Comparison of ENCODE assay signal across 9 mouse cellular contexts in the genomic region with DNA sequence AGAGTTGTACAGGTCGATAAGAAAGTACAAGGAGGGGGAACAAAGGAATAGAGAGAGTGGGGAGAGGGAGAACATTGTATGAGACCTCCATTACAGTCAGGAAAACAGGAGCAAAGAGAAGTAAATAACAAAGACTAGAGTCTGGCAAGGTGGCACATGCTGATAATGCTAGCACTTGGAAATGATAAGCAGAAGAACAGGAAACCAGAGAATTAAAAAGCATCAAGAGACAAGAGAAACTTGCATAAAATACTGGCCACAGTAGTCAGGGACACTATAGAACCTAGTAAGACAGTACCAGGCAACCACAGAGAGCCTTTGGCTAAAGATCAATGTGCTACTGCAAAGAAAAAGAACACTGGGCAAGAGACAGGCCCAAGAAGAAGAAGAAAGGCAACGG. TPM values are rescaled to one million over a fixed set of nuclear protein-coding genes. Genes with fewer than 3 reads are reported as not detected.
DNase-seq lines count a peak whose midpoint lies in the region; ATAC-seq and TF ChIP-seq lines count a peak whose summit lies in the region.
"Had no signal": no experiment of that assay in that cellular context is flagged by ENCODE, and none has a peak within 500 bp of the region (broad histone marks: within the 10 kb centered on the region; RNA-seq: fewer than 3 reads in every experiment).

No protein-coding gene starts in this region.

- no peaks in the 10 kb centered on the region for H3K27me3 ChIP-seq in kidney, adult 2 months (replicated peaks; ENCODE audit: control insufficient read depth, insufficient read depth, low read length)
- no peaks in the 10 kb centered on the region for H3K27me3 ChIP-seq in hindbrain, embryonic 16.5 days (replicated peaks; ENCODE audit: control insufficient read depth, insufficient read depth, low read length)
- no peaks in the 10 kb centered on the region for H3K27me3 ChIP-seq in midbrain, embryonic 14.5 days (ENCODE audit: control insufficient read depth, insufficient read depth, low read length)
- H3K27me3 ChIP-seq: Patski had no signal

- TF ChIP-seq CTCF in kidney, adult 2 months (conservative IDR thresholded peaks at IDR 0.05; ENCODE audit: insufficient read depth, insufficient read length, low read depth, low read length), result no peak

- no peaks in the 10 kb centered on the region for H3K4me1 ChIP-seq in kidney, adult 2 months (ENCODE audit: control insufficient read depth, insufficient read depth, low read length)
- H3K4me1 ChIP-seq in hindbrain, embryonic 16.5 days (ENCODE audit: control insufficient read depth, insufficient read depth, low read depth, low read length), result peaks cover 2% of the 10 kb centered on the region; the same call in 1 of the 2 replicates
- H3K4me1 ChIP-seq in midbrain, embryonic 14.5 days (ENCODE audit: control insufficient read depth, insufficient read depth, low read length), result 0 out of 2 replicates have a peak, but pooled peaks cover 5% of the 10 kb centered on the region

- H3K36me3 ChIP-seq in kidney, adult 2 months (ENCODE audit: control insufficient read depth, insufficient read depth, low read length), result no peaks in the 10 kb centered on the region
- no peaks in the 10 kb centered on the region for H3K36me3 ChIP-seq in hindbrain, embryonic 16.5 days (ENCODE audit: control insufficient read depth, insufficient read depth, low read length)
- H3K36me3 ChIP-seq in midbrain, embryonic 14.5 days (ENCODE audit: control insufficient read depth, insufficient read depth, low read length), result no peaks in the 10 kb centered on the region

- no peak for DNase-seq in kidney, adult 2 months
- no peak for DNase-seq in kidney, adult 11 months
- no peak for DNase-seq in midbrain, embryonic 14.5 days
- no peak for DNase-seq in frontal cortex, postnatal 25 days (ENCODE audit: low spot score in 2 of 2)
- no peak for DNase-seq in layer of hippocampus, postnatal 14 days (ENCODE audit: low spot score in 2 of 2)
- DNase-seq in frontal cortex, postnatal 10 days (ENCODE audit: low spot score in 2 of 2), result no peak

- ATAC-seq in common myeloid progenitor, adult 5-6 weeks (replicated peaks; ENCODE audit: low read depth, poor library complexity, severe bottlenecking), result peak; percentile 11
- ATAC-seq in hindbrain, embryonic 16.5 days, result no peak; the same call in 1 of the 2 replicates
- ATAC-seq in midbrain, embryonic 14.5 days (ENCODE audit: low FRiP score, low TSS enrichment), result no peak

- 41% methylated on average over 2 of the region's 2 CpGs for WGBS in kidney, adult 2 months
- 77% methylated on average over 2 of the region's 2 CpGs for WGBS in hindbrain, embryonic 16.5 days
- WGBS in midbrain, embryonic 14.5 days, result 80% methylated on average over 2 of the region's 2 CpGs

- peak overlapping the region; percentile 74 for H3K9ac ChIP-seq in hindbrain, embryonic 16.5 days (ENCODE audit: low read depth, low read length)
- H3K9ac ChIP-seq in midbrain, embryonic 14.5 days (replicated peaks; ENCODE audit: low read length), result 0 out of 2 replicates have a peak overlapping the region, but pooled peaks have one; percentile 17

- no peak for TF ChIP-seq POLR2A in kidney, adult 2 months (IDR thresholded peaks at IDR 0.05; ENCODE audit: low read depth, low read length)

- H3K27ac ChIP-seq in kidney, adult 2 months (ENCODE audit: insufficient read depth, low read depth, low read length), result peak overlapping the region; percentile 58
- no peak overlapping the region for H3K27ac ChIP-seq in hindbrain, embryonic 16.5 days (ENCODE audit: low read depth, low read length)
- no peak overlapping the region for H3K27ac ChIP-seq in midbrain, embryonic 14.5 days (replicated peaks; ENCODE audit: low read depth, low read length)

- H3K4me3 ChIP-seq in kidney, adult 2 months (ENCODE audit: insufficient read depth, low read depth, low read length), result peak overlapping the region; percentile 59
- H3K4me3 ChIP-seq in hindbrain, embryonic 16.5 days (ENCODE audit: low read length), result peak overlapping the region; percentile 58
- peak overlapping the region; percentile 53 for H3K4me3 ChIP-seq in midbrain, embryonic 14.5 days (replicated peaks; ENCODE audit: low read depth, low read length)

- peaks cover 7% of the 10 kb centered on the region; the same call in 1 of the 2 replicates for H3K9me3 ChIP-seq in hindbrain, embryonic 16.5 days (ENCODE audit: control insufficient read depth, low read length)
- H3K9me3 ChIP-seq in midbrain, embryonic 14.5 days (ENCODE audit: control insufficient read depth, low read length), result 0 out of 2 replicates have a peak, but pooled peaks cover 2% of the 10 kb centered on the region

- H3K4me2 ChIP-seq in hindbrain, embryonic 16.5 days (ENCODE audit: low read length), result peak overlapping the region; percentile 80
- peak overlapping the region; percentile 56 for H3K4me2 ChIP-seq in midbrain, embryonic 14.5 days (ENCODE audit: low read length)

RNA-seq across cellular contexts. Expression of gene Zfp119b, which starts 16.7 kb away (rescaled TPM):
- polyA plus RNA-seq in kidney, adult 2 months (2012; rRNA removed), result 0.46 and 0.69 TPM in 2 replicates
- total RNA-seq in common myeloid progenitor, adult 5-6 weeks (2017), result 3.2 and 3.4 TPM in 2 replicates
- polyA plus RNA-seq in hindbrain, embryonic 16.5 days (2015; fragmentation: Nextera tagmentation; extraction: Ambion mirVana), result 6.9 and 8.7 TPM in 2 replicates
- 10.7 and 13.4 TPM in 2 replicates for polyA plus RNA-seq in midbrain, embryonic 14.5 days (2014; fragmentation: Nextera tagmentation; extraction: Ambion mirVana)
- 1 to 10 TPM; 4.1 to 4.9 TPM for total RNA-seq in layer of hippocampus, postnatal 14 days (2021)

RNA-seq across cellular contexts. Expression of gene Ebi3, which starts 19.8 kb away (rescaled TPM):
- 3.1 and 3.5 TPM in 2 replicates for polyA plus RNA-seq in kidney, adult 2 months (2012; rRNA removed)
- total RNA-seq in common myeloid progenitor, adult 5-6 weeks (2017), result 7.8 and 9.0 TPM in 2 replicates
- 6.3 and 7.2 TPM in 2 replicates for polyA plus RNA-seq in hindbrain, embryonic 16.5 days (2015; fragmentation: Nextera tagmentation; extraction: Ambion mirVana)
- 6.6 and 9.6 TPM in 2 replicates for polyA plus RNA-seq in midbrain, embryonic 14.5 days (2014; fragmentation: Nextera tagmentation; extraction: Ambion mirVana)
- 1 to 10 TPM; 1.9 TPM for total RNA-seq in layer of hippocampus, postnatal 14 days (2021)
- polyA plus RNA-seq: Patski had no signal

RNA-seq across cellular contexts. Expression of gene Yju2, which starts 26.3 kb away (rescaled TPM):
- polyA plus RNA-seq in kidney, adult 2 months (2012; rRNA removed), result 7.2 and 7.7 TPM in 2 replicates
- 23.9 and 28.4 TPM in 2 replicates for total RNA-seq in common myeloid progenitor, adult 5-6 weeks (2017)
- polyA plus RNA-seq in hindbrain, embryonic 16.5 days (2015; fragmentation: Nextera tagmentation; extraction: Ambion mirVana), result 20.5 and 23.2 TPM in 2 replicates
- 20.0 and 21.4 TPM in 2 replicates for polyA plus RNA-seq in midbrain, embryonic 14.5 days (2014; fragmentation: Nextera tagmentation; extraction: Ambion mirVana)
- total RNA-seq in layer of hippocampus, postnatal 14 days (2021), result 10 to 100 TPM; 15.0 to 16.2 TPM

RNA-seq across cellular contexts. Expression of gene Shd, which starts 37.6 kb away (rescaled TPM):
- polyA plus RNA-seq in kidney, adult 2 months (2012; rRNA removed), result 22.4 and 31.3 TPM in 2 replicates
- total RNA-seq in common myeloid progenitor, adult 5-6 weeks (2017), result not detected in 2 replicates
- 177 and 182 TPM in 2 replicates for polyA plus RNA-seq in hindbrain, embryonic 16.5 days (2015; fragmentation: Nextera tagmentation; extraction: Ambion mirVana)
- polyA plus RNA-seq in midbrain, embryonic 14.5 days (2014; fragmentation: Nextera tagmentation; extraction: Ambion mirVana), result 178 and 209 TPM in 2 replicates
- 10 to 100 TPM; 38.9 to 44.9 TPM for total RNA-seq in layer of hippocampus, postnatal 14 days (2021)
- polyA plus RNA-seq: Patski had no signal

RNA-seq across cellular contexts. Expression of gene Zfp959, which starts 40.7 kb away (rescaled TPM):
- 0.86 and 1.9 TPM in 2 replicates for polyA plus RNA-seq in kidney, adult 2 months (2012; rRNA removed)
- 13.5 and 22.5 TPM in 2 replicates for total RNA-seq in common myeloid progenitor, adult 5-6 weeks (2017)
- 12.7 and 14.7 TPM in 2 replicates for polyA plus RNA-seq in hindbrain, embryonic 16.5 days (2015; fragmentation: Nextera tagmentation; extraction: Ambion mirVana)
- polyA plus RNA-seq in midbrain, embryonic 14.5 days (2014; fragmentation: Nextera tagmentation; extraction: Ambion mirVana), result 17.8 and 18.8 TPM in 2 replicates
- 1 to 10 TPM; 8.1 to 8.2 TPM for total RNA-seq in layer of hippocampus, postnatal 14 days (2021)
